Mouse (Mus musculus): ENCODE measurements around the gene Mrpl52. TPM values are rescaled to one million over a fixed set of nuclear protein-coding genes. Genes with fewer than 3 reads are reported as not detected.

Gene Mrpl52
- 265 and 305 TPM in 2 replicates for polyA plus RNA-seq (2015; fragmentation: Nextera tagmentation; extraction: Ambion mirVana)

DNA sequence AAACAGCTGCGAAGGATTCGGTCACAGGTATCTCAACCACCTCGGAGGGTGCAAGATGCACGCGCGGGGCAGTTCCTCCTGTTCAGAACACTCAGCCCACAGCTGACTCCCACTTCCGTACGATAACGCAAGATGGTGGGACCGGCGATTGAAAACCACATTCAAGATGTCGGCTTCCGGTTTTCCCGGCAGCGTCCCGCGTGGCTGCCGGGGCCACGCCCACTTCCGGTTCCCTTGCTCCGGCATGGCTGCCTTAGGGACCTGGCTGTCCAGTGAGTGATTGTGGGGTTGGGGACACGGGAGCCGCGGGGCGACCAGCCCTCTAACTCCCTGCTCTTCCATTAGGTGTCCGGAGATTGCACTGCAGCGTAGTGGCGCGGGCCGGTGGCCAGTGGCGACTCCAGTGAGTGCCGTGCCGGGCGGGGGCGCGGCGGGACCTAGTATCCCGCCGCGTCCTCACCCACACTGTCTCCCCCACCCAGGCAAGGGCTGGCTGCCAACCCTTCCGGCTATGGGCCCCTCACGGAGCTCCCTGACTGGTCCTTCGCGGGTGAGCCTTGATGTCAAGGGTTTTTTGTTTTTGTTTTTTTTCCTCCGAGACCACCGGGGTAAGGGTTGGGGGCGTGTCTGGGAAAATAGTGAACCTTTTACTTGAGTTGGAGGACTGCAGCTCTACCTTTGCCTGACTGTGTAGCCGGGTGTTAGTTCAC, at the start of gene Mrpl52:
Mrpl52 (plus strand) TSS at position 221 of the 710 bp plus-strand sequence.
- ATAC-seq (replicated peaks; ENCODE audit: low FRiP score) = peak; percentile 68
- H3K36me3 ChIP-seq = peaks cover 21% of the 10 kb centered on the region
- peak within 1 kb of the TSS; percentile 98 for H3K4me3 ChIP-seq (replicated peaks)

GRCm38 (mm10) chr14:54377166-54377565, 49.5 kb upstream of the Mrpl52 start:
- Histone ChIP-seq H3K36me3 (peaks cover 6% of the 10 kb centered on the region; the same call in 1 of the 2 replicates), H3K4me2 (no peak overlapping the region), H3K9me3 (replicated peaks) (no peaks in the 10 kb centered on the region), H3K9ac (no peak overlapping the region), H3K27ac (no peak overlapping the region), H3K4me3 (replicated peaks) (no peak overlapping the region), H3K27me3 (no peaks in the 10 kb centered on the region), H3K4me1 (peaks cover 29% of the 10 kb centered on the region)
- ATAC-seq (replicated peaks; ENCODE audit: low FRiP score) = no peak
- 88% methylated on average over 6 of the region's 6 CpGs for WGBS

More for the DNA sequence above, at the start of gene Mrpl52:
- Histone ChIP-seq H3K27me3 (no peaks in the 10 kb centered on the region), H3K9ac (peak within 1 kb of the TSS; percentile 85), H3K4me1 (peaks cover 42% of the 10 kb centered on the region), H3K4me2 (peak within 1 kb of the TSS; percentile 65), H3K9me3 (replicated peaks) (no peaks in the 10 kb centered on the region), H3K27ac (peak within 1 kb of the TSS; percentile 95)
- WGBS = under 1% methylated on average over 48 of the region's 48 CpGs

DNA sequence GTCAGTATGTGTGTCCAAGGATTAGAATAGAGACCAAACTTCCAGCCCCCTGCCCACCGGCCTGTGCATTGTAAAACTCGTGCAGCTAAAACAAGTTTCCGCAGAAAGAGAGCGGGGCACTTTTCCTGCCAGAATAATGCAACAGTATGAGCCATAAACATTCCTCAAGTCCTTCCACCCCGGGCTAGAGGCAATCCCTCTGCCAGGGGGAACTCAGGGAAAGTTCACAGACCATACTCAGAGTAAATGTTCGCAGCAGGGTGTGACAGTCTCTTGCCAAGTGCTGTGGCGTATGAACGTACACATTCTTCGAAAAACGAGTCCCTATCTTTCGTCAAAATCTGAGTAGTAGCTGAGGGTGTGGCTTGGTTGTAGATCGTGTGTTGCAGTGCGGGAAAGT, 47.1 kb upstream of the Mrpl52 start:
- no peak for ATAC-seq (replicated peaks; ENCODE audit: low FRiP score)
- Histone ChIP-seq H3K4me1 (peaks cover 47% of the 10 kb centered on the region), H3K4me3 (replicated peaks) (no peak overlapping the region), H3K9ac (no peak overlapping the region), H3K27ac (no peak overlapping the region), H3K36me3 (no peaks in the 10 kb centered on the region), H3K9me3 (replicated peaks) (no peaks in the 10 kb centered on the region), H3K4me2 (no peak overlapping the region), H3K27me3 (no peaks in the 10 kb centered on the region)
- WGBS = 59% methylated on average over 13 of the region's 13 CpGs

DNA sequence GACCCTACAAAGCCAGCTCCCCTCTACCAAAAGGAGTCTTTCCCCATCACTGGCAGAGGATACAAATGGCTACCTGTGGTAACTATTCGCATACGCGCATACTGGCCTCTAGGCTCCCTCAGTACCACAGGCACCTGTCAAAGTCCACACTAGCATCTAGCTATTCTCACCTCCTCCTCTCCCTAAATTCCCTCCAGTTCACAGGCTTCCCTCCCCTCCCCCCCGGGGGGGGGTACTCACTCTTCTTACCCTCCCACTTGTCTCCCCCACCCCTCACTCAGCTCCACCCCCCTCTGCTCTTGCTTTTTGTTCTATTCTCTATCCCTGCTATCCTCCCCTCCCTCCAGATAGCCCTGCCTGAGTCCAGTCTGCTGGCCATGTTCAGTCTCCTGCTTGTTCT, 46.1 kb upstream of the Mrpl52 start:
- peaks cover 47% of the 10 kb centered on the region for H3K4me1 ChIP-seq
- no peak overlapping the region for H3K9ac ChIP-seq
- no peak overlapping the region for H3K27ac ChIP-seq
- no peak for ATAC-seq (replicated peaks; ENCODE audit: low FRiP score)
- H3K27me3 ChIP-seq = no peaks in the 10 kb centered on the region
- no peaks in the 10 kb centered on the region for H3K36me3 ChIP-seq
- 71% methylated on average over 4 of the region's 4 CpGs for WGBS
- no peak overlapping the region for H3K4me2 ChIP-seq
- no peaks in the 10 kb centered on the region for H3K9me3 ChIP-seq (replicated peaks)
- no peak overlapping the region for H3K4me3 ChIP-seq (replicated peaks)

- H3K4me3 ChIP-seq (replicated peaks) = no peak overlapping the region
- H3K27me3 ChIP-seq = no peaks in the 10 kb centered on the region
- no peaks in the 10 kb centered on the region for H3K9me3 ChIP-seq (replicated peaks)
- 0 out of 2 replicates have a peak overlapping the region, but pooled peaks have one; percentile 2 for H3K27ac ChIP-seq
- no peak for ATAC-seq (replicated peaks; ENCODE audit: low FRiP score)
- peaks cover 59% of the 10 kb centered on the region for H3K4me1 ChIP-seq
- H3K9ac ChIP-seq = no peak overlapping the region
- no peaks in the 10 kb centered on the region for H3K36me3 ChIP-seq
- WGBS = 74% methylated on average over 10 of the region's 10 CpGs
- no peak overlapping the region for H3K4me2 ChIP-seq
These were observed 44.9 kb upstream of the Mrpl52 start for GRCm38 (mm10) chr14:54381816-54382215.

DNA sequence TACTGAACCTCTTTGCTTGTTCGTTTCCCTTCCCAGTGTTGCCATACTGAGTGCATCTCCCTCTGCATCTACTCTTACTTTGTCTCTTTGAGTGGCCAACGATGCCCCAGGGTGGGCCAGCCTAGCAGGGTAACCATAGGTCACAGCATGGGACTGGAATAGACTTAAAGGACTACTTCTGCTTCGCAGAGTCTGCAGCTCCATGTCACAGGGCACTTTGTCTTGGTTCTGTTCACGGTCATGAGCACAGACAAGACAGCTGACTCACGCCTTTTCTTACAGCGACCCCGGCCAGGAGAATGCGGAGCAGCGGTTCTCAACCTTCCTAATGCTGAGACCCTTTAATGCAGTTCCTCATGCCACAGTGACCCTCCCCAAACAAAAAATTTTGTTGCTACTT, 44.1 kb upstream of the Mrpl52 start:
- ATAC-seq (replicated peaks; ENCODE audit: low FRiP score) = no peak

DNA sequence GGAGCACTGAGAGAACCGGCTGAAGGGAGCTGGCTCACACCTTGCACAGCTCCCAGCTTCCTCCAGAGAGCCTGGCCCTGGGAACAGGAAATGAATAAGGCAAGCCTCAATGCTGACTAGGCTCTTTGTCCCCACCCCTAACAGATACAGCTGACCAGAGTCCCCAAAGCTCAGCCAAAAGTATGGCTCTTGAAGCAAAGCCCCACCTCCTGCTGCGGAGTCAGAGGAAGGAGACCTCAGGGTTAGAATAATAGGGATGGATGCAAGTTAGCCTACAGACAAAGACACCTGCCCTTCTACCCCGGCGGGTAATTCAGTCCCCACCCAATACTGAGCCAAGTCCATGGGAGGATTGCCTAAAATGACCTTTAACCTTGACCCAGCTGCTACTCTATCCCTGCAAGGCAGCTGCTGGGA, 43.3 kb upstream of the Mrpl52 start:
- Histone ChIP-seq H3K4me1 (peaks cover 67% of the 10 kb centered on the region), H3K36me3 (no peaks in the 10 kb centered on the region), H3K4me3 (replicated peaks) (no peak overlapping the region), H3K27ac (peak overlapping the region; percentile 51), H3K9me3 (replicated peaks) (no peaks in the 10 kb centered on the region), H3K4me2 (no peak overlapping the region), H3K27me3 (no peaks in the 10 kb centered on the region), H3K9ac (no peak overlapping the region)
- 24% methylated on average over 4 of the region's 4 CpGs for WGBS
- 0 out of 2 replicates have a peak, but pooled peaks have one; percentile 33 for ATAC-seq (replicated peaks; ENCODE audit: low FRiP score)

More for the DNA sequence above, 44.1 kb upstream of the Mrpl52 start:
- Histone ChIP-seq H3K9ac (no peak overlapping the region), H3K27ac (peak overlapping the region; percentile 2; the same call in 1 of the 2 replicates), H3K4me3 (replicated peaks) (no peak overlapping the region), H3K9me3 (replicated peaks) (no peaks in the 10 kb centered on the region), H3K36me3 (no peaks in the 10 kb centered on the region), H3K4me1 (peaks cover 65% of the 10 kb centered on the region), H3K27me3 (no peaks in the 10 kb centered on the region), H3K4me2 (no peak overlapping the region)
- 60% methylated on average over 9 of the region's 9 CpGs for WGBS

- Histone ChIP-seq H3K27ac (no peak overlapping the region), H3K4me1 (peaks cover 68% of the 10 kb centered on the region), H3K36me3 (no peaks in the 10 kb centered on the region), H3K27me3 (no peaks in the 10 kb centered on the region), H3K9me3 (replicated peaks) (no peaks in the 10 kb centered on the region), H3K4me2 (no peak overlapping the region), H3K4me3 (replicated peaks) (no peak overlapping the region), H3K9ac (no peak overlapping the region)
- WGBS = 94% methylated on average over 8 of the region's 8 CpGs
- no peak for ATAC-seq (replicated peaks; ENCODE audit: low FRiP score)
These were observed 42.3 kb upstream of the Mrpl52 start for GRCm38 (mm10) chr14:54384396-54384795.

- Histone ChIP-seq H3K4me1 (peaks cover 57% of the 10 kb centered on the region), H3K36me3 (no peaks in the 10 kb centered on the region), H3K9ac (no peak overlapping the region), H3K4me3 (replicated peaks) (no peak overlapping the region), H3K27me3 (no peaks in the 10 kb centered on the region), H3K4me2 (no peak overlapping the region), H3K9me3 (replicated peaks) (no peaks in the 10 kb centered on the region), H3K27ac (peak overlapping the region; percentile 52)
- 53% methylated on average over 7 of the region's 7 CpGs for WGBS
- ATAC-seq (replicated peaks; ENCODE audit: low FRiP score) = peak; percentile 23; the same call in 1 of the 2 replicates
These were observed 40.6 kb upstream of the Mrpl52 start for GRCm38 (mm10) chr14:54385968-54386618.

DNA sequence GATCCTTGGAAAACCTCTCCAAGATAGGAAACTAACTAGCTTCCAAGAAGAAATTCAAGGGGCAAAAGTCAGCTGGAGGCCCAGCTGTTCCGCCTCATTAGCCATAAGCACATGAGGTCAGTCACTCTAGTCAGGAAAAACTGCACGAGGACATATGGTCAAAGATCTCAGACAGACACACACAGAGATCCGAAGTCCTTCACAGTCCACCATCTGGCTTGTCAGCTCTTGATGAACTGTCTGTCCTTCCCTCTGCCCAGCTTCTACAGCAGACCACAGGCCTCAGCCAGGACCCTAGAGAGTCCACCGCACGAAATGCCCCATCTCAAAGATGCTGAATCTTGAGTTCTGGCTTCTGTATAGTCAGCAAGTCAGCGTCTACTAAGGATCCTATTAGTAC, 39.2 kb upstream of the Mrpl52 start:
- Histone ChIP-seq H3K4me1 (peaks cover 44% of the 10 kb centered on the region), H3K27me3 (no peaks in the 10 kb centered on the region), H3K27ac (peak overlapping the region; percentile 57), H3K9ac (no peak overlapping the region), H3K36me3 (no peaks in the 10 kb centered on the region), H3K4me2 (no peak overlapping the region), H3K9me3 (replicated peaks) (no peaks in the 10 kb centered on the region), H3K4me3 (replicated peaks) (no peak overlapping the region)
- peak; percentile 55 for ATAC-seq (replicated peaks; ENCODE audit: low FRiP score)
- WGBS = 36% methylated on average over 6 of the region's 6 CpGs

GRCm38 (mm10) chr14:54390843-54391242, 35.9 kb upstream of the Mrpl52 start:
- H3K27me3 ChIP-seq = no peaks in the 10 kb centered on the region
- no peak overlapping the region for H3K27ac ChIP-seq
- H3K4me3 ChIP-seq (replicated peaks) = no peak overlapping the region
- H3K9ac ChIP-seq = no peak overlapping the region
- H3K9me3 ChIP-seq (replicated peaks) = no peaks in the 10 kb centered on the region
- H3K36me3 ChIP-seq = peaks cover 6% of the 10 kb centered on the region; the same call in 1 of the 2 replicates
- 43% methylated on average over 6 of the region's 6 CpGs for WGBS
- ATAC-seq (replicated peaks; ENCODE audit: low FRiP score) = no peak
- H3K4me1 ChIP-seq = peaks cover 26% of the 10 kb centered on the region
- no peak overlapping the region for H3K4me2 ChIP-seq

DNA sequence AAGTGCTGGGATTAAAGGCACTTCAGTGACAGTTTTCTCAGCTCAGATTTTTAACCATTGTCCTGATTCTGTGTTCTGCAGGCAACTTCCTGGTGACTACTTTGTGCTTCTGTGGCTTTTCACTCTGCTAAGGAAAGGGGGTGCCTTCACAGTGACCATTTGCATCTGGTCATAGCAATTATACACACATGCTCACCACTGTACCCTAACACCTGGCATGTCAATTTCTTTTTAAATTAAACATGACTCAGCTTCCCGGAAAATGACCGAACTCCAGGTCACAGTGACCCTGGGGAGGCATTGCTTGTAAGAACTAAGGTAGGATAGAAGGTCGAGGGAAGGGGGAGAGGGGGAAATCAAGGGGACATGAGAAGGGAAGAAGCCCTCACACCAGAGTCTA, 32.9 kb upstream of the Mrpl52 start:
- Histone ChIP-seq H3K27ac (no peak overlapping the region), H3K4me3 (replicated peaks) (no peak overlapping the region), H3K27me3 (no peaks in the 10 kb centered on the region), H3K9ac (no peak overlapping the region), H3K9me3 (replicated peaks) (no peaks in the 10 kb centered on the region), H3K36me3 (peaks cover 6% of the 10 kb centered on the region; the same call in 1 of the 2 replicates), H3K4me1 (peaks cover 16% of the 10 kb centered on the region), H3K4me2 (no peak overlapping the region)
- ATAC-seq (replicated peaks; ENCODE audit: low FRiP score) = no peak
- WGBS = 66% methylated on average over 3 of the region's 3 CpGs

All from kidney, embryonic 15.5 days (tissue).